Mouse (Mus musculus) spleen, postnatal 10 days (tissue): ENCODE results near the gene Lrrfip1.

Source experiments
- DNase-seq, 2 experiments: peaks; one replicate each; pipeline ENCODE4 v3.0.0; 2021 to 2022; ENCODE audit warnings: low spot score in 2 of 2

The Lrrfip1 gene

DNA sequence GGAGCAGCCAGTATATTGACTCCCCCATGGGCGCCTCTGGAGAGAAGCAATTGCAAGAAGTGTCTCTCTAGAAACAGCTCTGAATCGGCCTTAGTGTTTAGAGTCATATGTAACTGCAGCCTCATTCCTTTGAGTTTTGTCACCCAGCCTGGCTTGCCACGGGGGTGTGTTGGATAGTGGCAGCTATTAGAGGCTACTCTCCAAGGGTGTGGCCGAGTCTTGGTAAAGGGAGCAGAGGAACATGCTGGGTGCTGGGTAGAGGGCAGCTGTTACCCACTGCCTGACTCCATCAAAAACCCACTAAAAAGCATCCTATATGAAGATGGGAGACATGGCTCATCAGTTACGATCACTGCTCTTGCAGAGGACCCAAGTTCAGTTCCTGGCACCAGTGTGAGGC, 24.7 kb downstream of the Lrrfip1 start:
- DNase-seq: no peak

GRCm38 (mm10) chr1:91023960-91024359, 25.4 kb downstream of the Lrrfip1 start:
- no peak for DNase-seq

DNA sequence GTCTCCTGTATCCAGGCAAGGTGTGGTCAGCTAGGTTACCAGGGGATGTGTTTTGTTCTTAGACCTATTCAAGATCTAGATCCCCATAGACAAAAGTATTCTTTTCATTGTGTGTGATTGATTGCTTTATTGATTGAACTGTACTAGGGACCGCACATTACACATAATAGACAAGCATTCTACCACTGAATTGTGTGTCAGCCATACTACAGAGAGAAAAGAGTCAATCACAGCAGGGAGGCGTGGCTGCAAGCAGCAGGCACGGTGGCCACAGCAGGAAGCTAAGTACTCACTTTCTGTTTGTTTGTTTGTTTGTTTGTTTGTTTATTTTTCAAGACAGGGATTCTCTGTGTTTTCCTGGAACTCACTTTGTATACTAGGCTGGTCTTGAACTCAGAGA, 25.9 kb downstream of the Lrrfip1 start:
- DNase-seq: no peak

- no peak for DNase-seq
Measured at GRCm38 (mm10) chr1:91026945-91027344, 28.4 kb downstream of the Lrrfip1 start.

DNA sequence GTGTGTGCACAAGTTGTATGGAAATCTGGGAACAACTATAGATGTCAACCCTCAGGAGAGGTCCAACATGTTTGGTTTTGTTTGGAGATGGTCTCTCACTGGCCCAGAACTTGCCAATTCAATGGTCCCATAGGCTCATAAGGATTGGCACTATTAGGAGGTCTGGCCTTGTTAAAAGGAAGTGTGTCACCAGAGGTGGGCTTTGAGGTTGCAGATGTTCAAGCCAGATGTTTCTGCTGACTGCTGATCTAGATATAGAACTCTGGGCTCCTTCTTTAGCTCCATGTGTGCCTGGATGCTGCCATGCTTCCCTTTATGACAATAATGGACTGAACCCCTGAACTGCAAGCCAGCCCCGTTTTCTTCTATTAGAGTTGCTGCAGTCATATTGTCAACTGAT, 31.8 kb downstream of the Lrrfip1 start:
- DNase-seq: no peak

GRCm38 (mm10) chr1:91031547-91031946, 33.0 kb downstream of the Lrrfip1 start:
- no peak for DNase-seq

DNA sequence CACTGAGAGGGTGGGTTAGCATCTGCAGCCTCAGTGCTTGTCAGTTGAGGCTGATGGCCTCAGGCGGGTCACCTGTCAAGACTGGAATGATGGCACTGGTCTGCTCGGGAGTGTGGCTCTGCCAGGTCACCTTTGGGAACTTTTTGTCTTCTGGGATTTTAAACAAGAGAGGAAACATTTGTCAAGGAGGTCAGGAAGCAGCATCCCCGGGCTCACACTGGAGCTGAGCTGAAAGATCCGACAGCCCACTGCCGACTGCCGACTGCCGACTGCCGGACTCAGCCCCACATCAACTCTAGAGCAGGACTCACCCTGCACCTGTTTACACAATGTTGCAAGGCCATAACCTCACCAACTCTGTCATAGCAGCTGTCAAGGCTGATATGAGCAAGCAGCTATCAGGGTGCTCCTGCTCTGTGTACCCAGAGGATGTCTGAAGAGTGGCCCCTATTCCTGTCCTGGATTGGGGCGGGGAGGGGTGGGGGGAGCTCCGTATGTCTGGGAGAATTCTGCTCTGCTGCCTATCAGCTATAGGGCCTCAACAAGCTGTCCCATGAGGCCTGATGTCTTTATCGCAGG, 33.9 kb downstream of the Lrrfip1 start:
- no peak for DNase-seq

DNA sequence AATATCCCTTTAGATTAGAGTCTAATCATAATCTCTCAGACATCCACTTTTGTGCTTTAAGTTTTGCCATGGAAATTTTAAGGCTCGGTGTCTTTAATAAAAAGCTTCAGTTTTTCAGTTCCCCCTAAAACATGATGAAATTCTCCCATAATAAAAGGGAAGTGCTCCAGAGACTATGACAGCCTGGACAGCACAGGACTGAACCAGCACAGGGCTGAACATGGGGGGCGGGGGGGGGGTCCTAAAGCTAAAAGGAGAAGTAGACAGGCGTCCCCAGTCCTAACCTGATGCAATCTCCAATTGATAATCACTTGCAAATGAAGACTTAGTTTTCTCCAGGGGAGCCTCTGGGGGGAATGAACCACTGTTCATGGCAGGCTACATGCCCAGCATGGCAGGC, 36.0 kb downstream of the Lrrfip1 start:
- no peak for DNase-seq

- no peak for DNase-seq
Measured at GRCm38 (mm10) chr1:91035266-91035665, 36.7 kb downstream of the Lrrfip1 start.

- DNase-seq: no peak
Measured at GRCm38 (mm10) chr1:91037213-91037612, 38.7 kb downstream of the Lrrfip1 start.

GRCm38 (mm10) chr1:91038010-91038409, 39.5 kb downstream of the Lrrfip1 start:
- peak in 1 of 2 experiments; percentile 53 for DNase-seq

DNA sequence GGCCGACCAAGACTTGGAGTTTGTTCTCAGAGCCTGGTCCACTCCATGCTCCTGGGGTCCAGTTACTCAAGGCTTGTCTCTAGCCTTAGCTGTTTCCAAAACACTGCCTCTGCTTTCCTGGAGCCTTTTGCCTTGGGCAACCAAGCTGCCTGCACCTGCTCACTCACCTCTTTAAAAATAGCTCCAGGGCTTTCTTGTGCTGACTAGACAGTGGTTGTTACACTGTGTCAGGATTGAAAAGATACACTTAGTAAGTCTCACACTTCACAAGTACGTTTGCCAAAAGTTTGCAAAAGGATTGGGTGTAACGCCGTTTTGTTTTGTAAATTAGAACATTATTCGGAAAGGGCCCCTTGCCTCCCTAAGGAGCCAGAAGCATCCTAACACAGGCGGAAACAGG, 40.0 kb downstream of the Lrrfip1 start:
- no peak for DNase-seq

DNA sequence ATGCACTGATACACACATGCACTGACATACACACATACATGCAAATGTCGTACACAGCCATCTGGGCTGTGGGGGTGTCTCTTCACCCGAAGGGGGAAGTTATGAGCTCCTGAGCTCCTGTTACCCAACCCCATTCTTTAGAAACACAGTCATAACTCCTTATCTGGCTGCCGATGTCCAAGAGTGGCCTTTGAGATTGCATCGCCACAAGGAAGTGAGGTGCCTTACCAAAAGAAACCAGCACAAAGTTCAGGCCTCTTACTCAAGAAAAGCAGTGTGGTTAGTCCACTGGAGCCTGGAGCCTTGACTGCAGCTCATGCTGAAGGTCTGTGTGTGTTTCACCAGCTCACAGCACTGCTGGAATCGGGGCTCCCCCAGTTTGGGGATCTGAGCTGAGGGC, 43.1 kb downstream of the Lrrfip1 start:
- no peak for DNase-seq

DNA sequence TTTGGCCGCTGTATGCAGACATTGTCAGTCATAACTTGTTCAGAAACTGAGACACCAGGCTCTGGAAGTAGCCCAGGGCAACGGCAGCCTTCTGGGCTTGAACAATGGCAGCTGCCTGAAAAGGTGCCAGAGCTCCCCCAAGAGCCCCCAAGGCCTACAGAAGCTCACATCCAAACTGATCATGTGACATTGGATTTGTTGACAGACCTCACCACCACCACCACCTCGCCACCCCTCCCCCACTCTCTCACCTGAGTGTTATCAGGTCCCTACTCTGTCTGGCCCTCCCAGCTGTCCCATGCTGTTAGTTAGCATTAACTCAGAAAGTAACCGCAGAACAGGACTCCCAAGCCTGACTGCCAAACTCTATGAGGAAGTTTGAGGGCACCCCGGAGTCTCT, 44.7 kb downstream of the Lrrfip1 start:
- no peak for DNase-seq

GRCm38 (mm10) chr1:91044176-91044575, 45.6 kb downstream of the Lrrfip1 start:
- no peak for DNase-seq

- DNase-seq: no peak
Measured at GRCm38 (mm10) chr1:91044648-91045047, 46.1 kb downstream of the Lrrfip1 start.

DNA sequence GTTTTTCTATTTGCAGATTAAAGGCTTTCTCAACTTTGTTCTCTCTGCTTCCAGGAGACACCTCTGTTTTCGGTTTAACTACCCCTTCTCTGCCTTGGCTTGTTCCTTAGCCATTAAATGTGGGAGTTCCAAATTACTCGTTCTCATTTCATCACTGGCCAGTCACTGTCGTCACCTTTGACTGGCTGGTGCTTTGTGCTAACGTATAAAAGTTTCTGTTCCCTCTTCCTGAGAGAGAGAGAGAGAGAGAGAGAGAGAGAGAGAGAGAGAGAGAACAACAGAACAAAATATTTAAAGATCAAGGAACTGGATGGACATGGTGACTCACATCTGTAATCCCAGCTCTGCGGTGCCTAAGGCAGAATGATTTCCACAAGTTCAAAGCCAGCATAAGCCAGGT, 47.7 kb downstream of the Lrrfip1 start:
- no peak for DNase-seq

DNA sequence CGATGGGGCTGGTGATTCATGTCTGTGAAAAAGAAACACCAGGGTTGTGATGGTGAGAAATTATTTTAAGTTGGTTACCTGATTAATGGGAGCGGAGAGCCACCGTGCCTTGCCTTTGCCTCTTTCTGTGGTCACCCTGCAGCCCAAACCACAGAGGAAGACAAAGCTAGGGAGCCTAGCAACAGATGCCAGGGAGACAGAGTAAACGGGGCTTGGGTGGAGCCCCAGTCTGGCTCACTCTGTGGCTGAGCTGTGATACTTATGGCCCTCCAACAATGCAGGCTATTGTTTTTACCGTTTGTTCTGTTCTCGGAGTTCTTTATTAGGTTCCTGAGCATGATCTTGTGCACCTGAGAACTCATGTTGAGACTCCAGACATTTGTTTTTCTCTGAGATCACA, 50.8 kb downstream of the Lrrfip1 start:
- DNase-seq: no peak

DNA sequence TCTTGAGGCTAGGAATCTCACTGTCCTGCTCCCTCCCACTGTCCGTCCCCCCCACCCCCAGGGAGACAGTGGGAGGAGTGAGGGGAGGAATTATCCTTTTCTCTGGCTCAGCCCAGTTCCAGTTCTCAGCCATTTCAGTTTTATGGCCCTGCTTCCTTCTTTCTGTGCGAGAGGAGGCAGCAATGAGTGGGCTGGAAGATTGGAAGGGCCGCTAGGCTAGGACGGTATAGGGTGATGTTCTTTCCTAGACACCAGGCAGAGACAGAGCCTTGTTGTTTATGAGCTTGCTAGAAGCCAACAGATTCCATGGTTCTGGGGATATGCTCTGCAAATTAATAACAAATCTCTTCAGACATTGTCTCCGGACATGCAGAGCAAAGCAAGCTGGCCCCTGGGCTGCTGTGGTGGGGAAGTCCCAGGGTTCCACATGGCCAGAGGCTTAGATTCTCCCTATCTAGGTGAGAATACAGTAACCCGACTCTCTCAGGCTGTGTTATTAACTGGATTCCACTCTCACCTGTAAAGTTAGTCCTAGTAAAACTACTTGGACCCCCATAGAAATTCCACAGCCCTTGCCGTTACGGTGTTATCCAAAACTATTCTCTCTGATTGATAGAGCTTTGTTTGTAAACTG, 53.0 kb downstream of the Lrrfip1 start:
- DNase-seq: no peak

DNA sequence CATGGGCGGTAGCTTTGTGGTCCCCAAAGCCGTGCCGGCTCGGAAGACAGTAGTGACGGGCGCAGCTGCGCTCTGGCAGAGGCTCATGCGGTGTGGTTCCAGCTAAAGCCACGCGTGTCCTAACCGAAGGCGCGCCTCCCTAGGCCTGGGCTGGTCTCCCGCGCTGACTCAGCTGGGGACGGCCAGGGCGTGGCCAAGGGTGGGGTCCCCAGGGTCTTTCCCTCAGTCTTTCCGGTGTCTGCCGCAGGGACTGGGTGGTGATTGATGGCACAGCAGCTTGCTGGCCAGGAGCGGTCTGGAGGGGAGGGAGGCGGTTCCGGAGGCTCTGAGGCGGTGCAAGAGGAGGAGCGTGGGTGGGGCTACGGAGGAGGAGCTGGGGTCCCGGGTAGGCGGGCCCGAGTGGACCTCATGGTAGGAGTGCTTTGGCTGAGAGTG, 54.2 kb downstream of the Lrrfip1 start:
- DNase-seq: peak; percentile 68 to 90

DNA sequence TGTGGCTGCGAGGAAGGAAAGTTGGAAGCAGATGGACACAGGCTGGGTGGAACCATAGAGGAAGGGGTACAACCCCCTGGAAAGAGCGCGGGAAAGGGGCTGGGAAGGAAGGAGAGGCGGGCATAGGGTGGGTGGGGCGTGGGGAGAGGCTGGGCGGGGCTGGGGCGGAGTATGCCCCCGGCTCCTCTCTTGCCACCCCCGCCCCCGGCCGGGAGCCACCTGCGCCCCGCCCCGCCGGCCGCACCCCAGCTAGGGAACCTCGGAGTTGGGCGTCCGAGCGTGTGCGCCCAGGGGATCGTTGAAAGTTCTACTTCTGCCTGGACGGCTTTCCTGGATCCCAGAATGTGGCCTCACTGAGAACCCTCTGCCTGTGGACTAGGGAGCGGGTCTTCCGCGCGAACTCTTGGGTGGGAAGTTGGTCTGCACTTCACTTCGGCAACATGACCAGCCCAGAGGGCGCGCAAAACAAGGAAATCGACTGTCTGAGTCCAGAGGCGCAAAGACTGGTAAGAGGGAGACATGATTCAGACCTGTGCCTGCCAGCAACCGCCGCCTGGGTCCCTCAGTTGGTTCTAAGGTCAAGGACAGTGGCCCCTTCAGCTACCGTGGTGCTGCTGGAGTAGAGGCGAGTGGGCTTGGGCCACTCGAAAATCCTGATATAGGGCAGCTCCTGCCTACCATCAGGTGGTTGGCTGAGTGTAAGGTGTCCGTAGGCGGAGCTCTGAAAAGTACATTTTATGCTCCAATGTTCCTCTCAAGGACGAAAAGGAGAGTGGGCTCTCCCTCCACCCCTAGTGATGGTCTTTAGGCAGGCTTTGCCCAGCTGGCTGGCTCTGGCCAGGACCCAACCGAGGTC, 54.9 kb downstream of the Lrrfip1 start:
- DNase-seq: peak; percentile 59 to 84

DNA sequence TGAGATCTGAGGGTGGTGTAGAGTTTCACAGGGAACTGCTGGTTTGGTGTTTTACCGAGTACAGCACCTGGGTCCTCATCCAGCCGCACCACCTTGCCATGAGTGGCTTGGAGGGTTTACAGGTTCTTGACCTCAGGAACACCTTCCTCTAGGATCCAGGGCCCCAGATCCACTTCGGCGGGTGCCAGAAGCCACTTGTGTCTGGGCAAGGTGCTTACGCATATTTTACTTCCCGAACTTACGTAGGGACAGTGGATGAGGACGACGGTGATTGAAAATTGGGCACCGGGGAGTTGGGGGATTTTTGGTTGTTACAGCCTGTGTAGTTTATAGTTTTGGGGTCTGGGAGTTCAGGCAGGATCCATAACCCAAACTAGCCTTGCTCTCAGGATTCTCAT, 55.5 kb downstream of the Lrrfip1 start:
- no peak for DNase-seq

GRCm38 (mm10) chr1:91054815-91055214, 56.3 kb downstream of the Lrrfip1 start:
- DNase-seq: peak in 1 of 2 experiments; percentile 41
